Mouse (Mus musculus) Muller cell, postnatal 12 days (primary cell): Measurements from ENCODE around the gene Hist3h2a.

Experiments used
- DNase-seq: peaks from one replicate; pipeline ENCODE4 v3.0.0-alpha.2; 2015; ENCODE audit errors: inconsistent ontology term

Gene Hist3h2a

GRCm38 (mm10) chr11:58954420-58955142 is at the start of gene Hist3h2a, which contains the start of gene Trim17:
Gene Hist3h2a, plus strand, starts transcription at chr11:58954685.
Gene Trim17, plus strand, starts transcription at chr11:58954685.
- peak; percentile 92 for DNase-seq

GRCm38 (mm10) chr11:58904838-58905237 is 49.6 kb upstream of the Hist3h2a start:
- DNase-seq: peak; percentile 33

GRCm38 (mm10) chr11:58913776-58914175 is 40.7 kb upstream of the Hist3h2a start:
- DNase-seq: no peak

- peak; percentile 32 for DNase-seq
These were observed 39.9 kb upstream of the Hist3h2a start for GRCm38 (mm10) chr11:58914461-58915028.

GRCm38 (mm10) chr11:58916879-58917744 is 37.4 kb upstream of the Hist3h2a start:
- no peak for DNase-seq

- DNase-seq: no peak
These were observed 36.6 kb upstream of the Hist3h2a start, which contains the start of gene Btnl10 for GRCm38 (mm10) chr11:58917745-58918366. Gene Btnl10, plus strand, starts transcription at chr11:58917908.

- DNase-seq: no peak
These were observed 35.7 kb upstream of the Hist3h2a start for GRCm38 (mm10) chr11:58918759-58919158.

GRCm38 (mm10) chr11:58922420-58922819 is 32.1 kb upstream of the Hist3h2a start:
- DNase-seq: no peak

- no peak for DNase-seq
These were observed 27.8 kb upstream of the Hist3h2a start for GRCm38 (mm10) chr11:58926651-58927050.

- DNase-seq: no peak
These were observed 27.4 kb upstream of the Hist3h2a start for GRCm38 (mm10) chr11:58927053-58927452.

GRCm38 (mm10) chr11:58927790-58928651 is 26.5 kb upstream of the Hist3h2a start:
- peak; percentile 61 for DNase-seq

GRCm38 (mm10) chr11:58929055-58929454 is 25.4 kb upstream of the Hist3h2a start:
- no peak for DNase-seq

GRCm38 (mm10) chr11:58929641-58930040 is 24.8 kb upstream of the Hist3h2a start:
- peak; percentile 52 for DNase-seq

- no peak for DNase-seq
These were observed 24.2 kb upstream of the Hist3h2a start for GRCm38 (mm10) chr11:58930254-58930653.

- no peak for DNase-seq
These were observed 22.9 kb upstream of the Hist3h2a start for GRCm38 (mm10) chr11:58931576-58931975.

GRCm38 (mm10) chr11:58937909-58938308 is 16.6 kb upstream of the Hist3h2a start:
- DNase-seq: no peak

GRCm38 (mm10) chr11:58938322-58939087 is 16.0 kb upstream of the Hist3h2a start, which contains the start of gene Rnf187:
Gene Rnf187, minus strand, starts transcription at chr11:58938916.
- peak; percentile 95 for DNase-seq

GRCm38 (mm10) chr11:58939088-58939439 is 15.4 kb upstream of the Hist3h2a start:
- DNase-seq: no peak

GRCm38 (mm10) chr11:58944136-58944535 is 10.3 kb upstream of the Hist3h2a start:
- no peak for DNase-seq

- DNase-seq: no peak
These were observed 7.2 kb upstream of the Hist3h2a start for GRCm38 (mm10) chr11:58947306-58947705.
